Mouse (Mus musculus) common myeloid progenitor, adult 5-6 weeks (primary cell): ENCODE data around the gene Lsmem1. TPM values are rescaled to one million over a fixed set of nuclear protein-coding genes. Genes with fewer than 3 reads are reported as not detected.
"Not testable (repeated sequence)": the region's sequence is repeated elsewhere in the genome, so short reads cannot be mapped to it uniquely, and the experiment has no call there.

ENCODE experiments used
- ATAC-seq: replicated peaks from 2 replicates; pipeline ENCODE4 v1.8.0; 2016; ENCODE audit warnings: low read depth, mild to moderate bottlenecking, moderate TSS enrichment, inconsistent platforms; ENCODE audit not compliant: poor library complexity, severe bottlenecking
- total RNA-seq: library from RNA; stranded (forward); fragments of 200-1000, 187-1606 nt; gene quantifications from 2 replicates; pipeline ENCODE4 v1.2.3, GENCODE M21; 2017

Lsmem1 gene
- total RNA-seq, 1 experiment from 2014 or later, result not detected

- no peak for ATAC-seq
Observed at GRCm38 (mm10) chr12:40214888-40215876, 15.9 kb upstream of the Lsmem1 start.

GRCm38 (mm10) chr12:40209049-40209448 is 9.8 kb upstream of the Lsmem1 start:
- ATAC-seq, result no peak

GRCm38 (mm10) chr12:40207909-40208308 is 8.6 kb upstream of the Lsmem1 start:
- no peak for ATAC-seq

- ATAC-seq, result no peak
Observed at GRCm38 (mm10) chr12:40202161-40203035, 3.1 kb upstream of the Lsmem1 start.

- ATAC-seq, result no peak
Observed at GRCm38 (mm10) chr12:40200484-40201235, 1.4 kb upstream of the Lsmem1 start.

- ATAC-seq, result peak; percentile 84
Observed at GRCm38 (mm10) chr12:40199795-40200402, 609 bp upstream of the Lsmem1 start.

GRCm38 (mm10) chr12:40198427-40198826 is 863 bp downstream of the Lsmem1 start:
- ATAC-seq, result no peak

- no peak for ATAC-seq
Observed at GRCm38 (mm10) chr12:40198019-40198418, 1.3 kb downstream of the Lsmem1 start.

GRCm38 (mm10) chr12:40197511-40197910 is 1.8 kb downstream of the Lsmem1 start:
- 0 out of 2 replicates have a peak, but pooled peaks have one; percentile 41 for ATAC-seq

GRCm38 (mm10) chr12:40185474-40185873 is 13.8 kb downstream of the Lsmem1 start:
- ATAC-seq, result peak; percentile 100

- ATAC-seq, result peak; percentile 73
Observed at GRCm38 (mm10) chr12:40177089-40177488, 22.2 kb downstream of the Lsmem1 start.

- no peak for ATAC-seq
Observed at GRCm38 (mm10) chr12:40176158-40176557, 23.1 kb downstream of the Lsmem1 start.

GRCm38 (mm10) chr12:40175171-40175570 is 24.1 kb downstream of the Lsmem1 start:
- ATAC-seq, result not testable (repeated sequence)

- ATAC-seq, result peak; percentile 93
Observed at GRCm38 (mm10) chr12:40171637-40172036, 27.7 kb downstream of the Lsmem1 start.

- no peak for ATAC-seq
Observed at GRCm38 (mm10) chr12:40169675-40170074, 29.6 kb downstream of the Lsmem1 start.

- ATAC-seq, result peak; percentile 94
Observed at GRCm38 (mm10) chr12:40164621-40165020, 34.7 kb downstream of the Lsmem1 start.

- no peak for ATAC-seq
Observed at GRCm38 (mm10) chr12:40160777-40161176, 38.5 kb downstream of the Lsmem1 start.

- ATAC-seq, result peak; percentile 45
Observed at GRCm38 (mm10) chr12:40154188-40154587, 45.1 kb downstream of the Lsmem1 start.

GRCm38 (mm10) chr12:40152353-40153069 is 46.8 kb downstream of the Lsmem1 start:
- peak; percentile 53; the same call in 1 of the 2 replicates for ATAC-seq
